Mouse (Mus musculus) ES-E14 (cell line): ENCODE data around the gene Pld4.

Experiments
- CHD2 ChIP-seq: IDR thresholded peaks from 2 replicates; pipeline ENCODE4 v1.6.1; 2014; ENCODE audit warnings: mild to moderate bottlenecking, low read depth, low read length, inconsistent platforms
- HCFC1 ChIP-seq: IDR thresholded peaks from 2 replicates; pipeline ENCODE4 v1.6.1; 2012; ENCODE audit warnings: low read length, inconsistent platforms, borderline replicate concordance; ENCODE audit not compliant: insufficient read depth
- MAFK ChIP-seq: IDR thresholded peaks from 2 replicates; pipeline ENCODE4 v1.6.1; 2014; ENCODE audit warnings: mild to moderate bottlenecking, low read depth, low read length, inconsistent platforms; ENCODE audit not compliant: insufficient read depth
- ZC3H11A ChIP-seq: IDR thresholded peaks from 2 replicates; pipeline ENCODE4 v1.6.1; 2012; ENCODE audit warnings: low read depth, mild to moderate bottlenecking, inconsistent platforms, low read length, borderline replicate concordance

DNA sequence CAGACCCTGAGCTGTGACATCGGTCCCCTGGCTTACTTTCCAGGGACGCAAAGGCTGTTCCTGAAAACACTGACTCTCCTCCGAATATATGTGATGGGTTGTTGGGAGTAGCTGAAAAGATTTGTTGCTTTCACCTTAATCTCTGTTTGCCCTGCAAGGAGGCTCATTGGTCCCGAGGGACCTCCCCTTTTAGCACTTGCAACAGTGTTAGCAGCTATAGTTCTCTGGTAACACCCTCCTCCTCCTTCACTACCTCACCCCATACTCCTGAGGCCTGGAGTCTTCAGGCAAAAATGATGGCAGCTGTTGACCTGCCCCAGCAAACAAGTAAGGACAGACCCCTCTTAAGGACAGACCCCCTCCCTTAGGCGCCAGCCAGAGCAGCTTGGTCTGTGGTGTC lies 41.5 kb upstream of the Pld4 start:
- TF ChIP-seq ZC3H11A: no peak
- no peak for TF ChIP-seq HCFC1
- no peak for TF ChIP-seq CHD2
- no peak for TF ChIP-seq MAFK
